Mouse (Mus musculus) megakaryocyte, embryonic 14.5 days (primary cell): ENCODE measurements around the gene Khdc3. TPM values are rescaled to one million over a fixed set of nuclear protein-coding genes. Genes with fewer than 3 reads are reported as not detected.

Experiments
- H3K27me3 ChIP-seq: replicated peaks from 2 replicates; pipeline ENCODE3; 2012; ENCODE audit warnings: inconsistent platforms
- H3K36me3 ChIP-seq: replicated peaks from 2 replicates; pipeline ENCODE3; 2012; ENCODE audit warnings: low read length, inconsistent platforms, mixed read lengths
- H3K4me1 ChIP-seq: 2 replicates; pipeline ENCODE4 v1.6.1; 2012; ENCODE audit warnings: inconsistent platforms
- H3K4me3 ChIP-seq: replicated peaks from 2 replicates; pipeline ENCODE3; 2012; ENCODE audit warnings: moderate library complexity, mild to moderate bottlenecking, inconsistent platforms
- H3K9me3 ChIP-seq: 2 replicates; pipeline ENCODE4 v1.6.1; 2012; ENCODE audit warnings: inconsistent platforms
- FLI1 ChIP-seq: IDR thresholded peaks from 2 replicates; pipeline ENCODE4 v1.6.1; 2012; ENCODE audit warnings: low read length, inconsistent platforms, mixed read lengths
- GATA1 ChIP-seq: IDR thresholded peaks from 3 replicates; pipeline ENCODE4 v1.6.1; 2012; ENCODE audit warnings: mixed read lengths, low read length, inconsistent platforms, borderline replicate concordance
- polyA plus RNA-seq: library from polyadenylated mRNA; stranded (reverse); fragments of >175 nt; gene quantifications from 2 replicates; pipeline ENCODE4 v1.2.3, GENCODE M21; 2012; ENCODE audit warnings: low replicate concordance; ENCODE audit not compliant: insufficient read depth

Gene Khdc3
- polyA plus RNA-seq, 1 experiment: 0.10 TPM

- H3K9me3 ChIP-seq: no peaks in the 10 kb centered on the region
- H3K4me1 ChIP-seq: peaks cover 52% of the 10 kb centered on the region
- no peaks in the 10 kb centered on the region for H3K27me3 ChIP-seq
- TF ChIP-seq GATA1 (no peak), FLI1 (no peak)
- peaks cover 78% of the 10 kb centered on the region for H3K36me3 ChIP-seq
- H3K4me3 ChIP-seq: no peak overlapping the region
Observed at GRCm38 (mm10) chr9:73079801-73080325, 21.8 kb upstream of the Khdc3 start.

- TF ChIP-seq GATA1: no peak
- TF ChIP-seq FLI1: no peak
- H3K9me3 ChIP-seq: no peaks in the 10 kb centered on the region
- H3K36me3 ChIP-seq: peaks cover 81% of the 10 kb centered on the region
- no peaks in the 10 kb centered on the region for H3K27me3 ChIP-seq
- peak overlapping the region; percentile 14 for H3K4me3 ChIP-seq
- H3K4me1 ChIP-seq: peaks cover 63% of the 10 kb centered on the region
Observed at GRCm38 (mm10) chr9:73082291-73083000, 19.2 kb upstream of the Khdc3 start.

GRCm38 (mm10) chr9:73083956-73084355 lies 17.7 kb upstream of the Khdc3 start:
- Histone ChIP-seq H3K27me3 (no peaks in the 10 kb centered on the region), H3K4me1 (peaks cover 66% of the 10 kb centered on the region), H3K9me3 (no peaks in the 10 kb centered on the region), H3K36me3 (peaks cover 83% of the 10 kb centered on the region), H3K4me3 (no peak overlapping the region)
- TF ChIP-seq GATA1: no peak
- no peak for TF ChIP-seq FLI1

GRCm38 (mm10) chr9:73085845-73086244 lies 15.8 kb upstream of the Khdc3 start:
- peaks cover 80% of the 10 kb centered on the region for H3K4me1 ChIP-seq
- no peak overlapping the region for H3K4me3 ChIP-seq
- peaks cover 93% of the 10 kb centered on the region for H3K36me3 ChIP-seq

GRCm38 (mm10) chr9:73087121-73087520 lies 14.5 kb upstream of the Khdc3 start:
- Histone ChIP-seq H3K4me1 (peaks cover 71% of the 10 kb centered on the region), H3K27me3 (no peaks in the 10 kb centered on the region)
- no peak for TF ChIP-seq FLI1
- TF ChIP-seq GATA1: no peak

More at GRCm38 (mm10) chr9:73085845-73086244, 15.8 kb upstream of the Khdc3 start:
- TF ChIP-seq GATA1: no peak
- no peak for TF ChIP-seq FLI1
- Histone ChIP-seq H3K27me3 (no peaks in the 10 kb centered on the region), H3K9me3 (no peaks in the 10 kb centered on the region)

GRCm38 (mm10) chr9:73087581-73087980 lies 14.1 kb upstream of the Khdc3 start:
- H3K4me1 ChIP-seq: peaks cover 66% of the 10 kb centered on the region
- H3K27me3 ChIP-seq: no peaks in the 10 kb centered on the region
- peaks cover 86% of the 10 kb centered on the region for H3K36me3 ChIP-seq
- no peak overlapping the region for H3K4me3 ChIP-seq
- TF ChIP-seq GATA1: no peak
- no peak for TF ChIP-seq FLI1
- no peaks in the 10 kb centered on the region for H3K9me3 ChIP-seq

More at GRCm38 (mm10) chr9:73087121-73087520, 14.5 kb upstream of the Khdc3 start:
- H3K4me3 ChIP-seq: no peak overlapping the region
- no peaks in the 10 kb centered on the region for H3K9me3 ChIP-seq
- peaks cover 89% of the 10 kb centered on the region for H3K36me3 ChIP-seq

- peaks cover 57% of the 10 kb centered on the region for H3K4me1 ChIP-seq
- peaks cover 86% of the 10 kb centered on the region for H3K36me3 ChIP-seq
- H3K27me3 ChIP-seq: no peaks in the 10 kb centered on the region
Observed at GRCm38 (mm10) chr9:73089222-73089920, 12.3 kb upstream of the Khdc3 start.

GRCm38 (mm10) chr9:73090121-73090520 lies 11.5 kb upstream of the Khdc3 start:
- TF ChIP-seq FLI1 (no peak), GATA1 (no peak)
- no peaks in the 10 kb centered on the region for H3K9me3 ChIP-seq
- H3K4me1 ChIP-seq: peaks cover 50% of the 10 kb centered on the region
- peak overlapping the region; percentile 78 for H3K4me3 ChIP-seq
- H3K27me3 ChIP-seq: no peaks in the 10 kb centered on the region
- H3K36me3 ChIP-seq: peaks cover 86% of the 10 kb centered on the region

More at GRCm38 (mm10) chr9:73089222-73089920, 12.3 kb upstream of the Khdc3 start:
- no peak for TF ChIP-seq GATA1
- TF ChIP-seq FLI1: no peak
- no peaks in the 10 kb centered on the region for H3K9me3 ChIP-seq
- H3K4me3 ChIP-seq: peak overlapping the region; percentile 78

- H3K9me3 ChIP-seq: no peaks in the 10 kb centered on the region
- H3K4me1 ChIP-seq: peaks cover 34% of the 10 kb centered on the region
- H3K4me3 ChIP-seq: no peak overlapping the region
- H3K36me3 ChIP-seq: peaks cover 86% of the 10 kb centered on the region
- no peak for TF ChIP-seq FLI1
- no peak for TF ChIP-seq GATA1
- no peaks in the 10 kb centered on the region for H3K27me3 ChIP-seq
Observed at GRCm38 (mm10) chr9:73091747-73092146, 9.9 kb upstream of the Khdc3 start.

GRCm38 (mm10) chr9:73094580-73094979 lies 7.1 kb upstream of the Khdc3 start:
- Histone ChIP-seq H3K27me3 (no peaks in the 10 kb centered on the region), H3K4me3 (no peak overlapping the region), H3K9me3 (no peaks in the 10 kb centered on the region), H3K36me3 (peaks cover 78% of the 10 kb centered on the region), H3K4me1 (peaks cover 19% of the 10 kb centered on the region)
- TF ChIP-seq FLI1 (no peak), GATA1 (no peak)
